Mouse (Mus musculus): Measurements from ENCODE around the gene D3Ertd254e.

The D3Ertd254e gene

DNA sequence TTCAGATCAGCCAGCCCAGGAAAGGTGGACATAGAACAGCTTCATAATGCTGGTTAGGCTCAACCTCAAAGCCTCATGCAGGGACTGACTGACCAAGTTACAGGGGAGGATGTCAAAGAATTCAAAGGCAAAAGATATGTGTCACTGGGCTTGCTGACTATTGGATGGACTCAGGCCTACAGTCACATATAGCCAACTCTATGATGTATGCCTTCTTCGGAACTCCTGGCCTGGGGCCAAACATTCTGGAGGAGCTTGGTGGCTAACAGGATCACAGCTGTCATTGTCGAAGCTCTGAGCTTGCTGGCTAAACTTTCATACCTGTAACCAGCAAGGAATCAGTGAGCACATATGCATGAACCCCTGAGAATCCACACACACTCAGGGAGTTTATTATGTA, 60.1 kb downstream of the D3Ertd254e start:
- in situ Hi-C loops (cut with MseI, MboI), result no loop called here

DNA sequence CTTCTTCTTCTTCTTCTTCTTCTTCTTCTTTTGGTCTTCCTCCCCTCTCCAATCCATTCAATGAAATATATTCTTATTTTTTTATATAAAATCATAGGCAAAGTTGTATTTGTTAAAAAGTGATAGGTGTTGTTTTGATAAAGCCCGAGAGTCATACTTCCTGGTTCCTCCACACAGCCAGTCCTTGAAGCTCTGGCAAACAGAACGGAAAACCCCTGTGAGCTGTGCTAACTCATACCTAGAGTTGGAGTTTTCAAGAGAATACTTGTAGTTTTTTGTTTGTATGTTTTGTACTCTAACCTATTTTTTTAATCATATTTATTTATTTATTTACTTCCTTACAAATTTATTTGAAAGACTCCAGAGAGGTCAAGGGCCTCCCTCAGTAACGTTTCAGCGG, 61.9 kb downstream of the D3Ertd254e start:
- in situ Hi-C loops (cut with MseI, MboI), result no loop called here

All from mouse trophoblast stem cell (cell line).